Mouse (Mus musculus) bone marrow, adult 2 months (tissue): ENCODE results near the gene Vmn2r84. TPM values are rescaled to one million over a fixed set of nuclear protein-coding genes. Genes with fewer than 3 reads are reported as not detected.

Source experiments
- H3K27ac ChIP-seq: fragments of 200-500 bp; 2 replicates; pipeline ENCODE4 v1.5.1; 2012; ENCODE audit warnings: low read depth, mild to moderate bottlenecking, control low read depth, inconsistent platforms, low read length; ENCODE audit not compliant: control insufficient read depth, poor library complexity, insufficient read depth
- H3K4me1 ChIP-seq: fragments of 200-500 bp; 2 replicates; pipeline ENCODE4 v1.6.1; 2011; ENCODE audit warnings: low read length; ENCODE audit not compliant: control insufficient read depth, insufficient read depth
- H3K4me3 ChIP-seq: fragments of 200-500 bp; replicated peaks from 2 replicates; pipeline ENCODE3; 2011; ENCODE audit warnings: mild to moderate bottlenecking, low read depth, low read length, control low read depth; ENCODE audit not compliant: control insufficient read depth
- CTCF ChIP-seq: fragments of 200-500 bp; IDR thresholded peaks from 2 replicates; pipeline ENCODE4 v1.5.1; 2011; ENCODE audit warnings: low read length, control low read depth; ENCODE audit not compliant: control insufficient read depth, insufficient read depth
- POLR2A ChIP-seq: fragments of 200-500 bp; IDR thresholded peaks from 2 replicates; pipeline ENCODE4 v1.6.1; 2011; ENCODE audit warnings: low read depth, mild to moderate bottlenecking, control low read depth, low read length, borderline replicate concordance; ENCODE audit not compliant: control insufficient read depth
- WGBS: fragments of 180-500 bp; shearing (Covaris S2); methylation state at CpG from one replicate; pipeline ENCODE4 v1.1.7; 2018; 5-methylcytosine and 5-hydroxymethylcytosine counted together
- polyA plus RNA-seq: library from polyadenylated mRNA; stranded (reverse); fragments of >200 nt; gene quantifications from 2 replicates; pipeline ENCODE4 v1.2.4, GENCODE M21; 2011; ENCODE audit warnings: low replicate concordance; ENCODE audit not compliant: missing spikeins, insufficient read depth, insufficient read length

Gene Vmn2r84
- polyA plus RNA-seq, 1 experiment, result not detected

GRCm38 (mm10) chr10:130336385-130336784 lies 57.7 kb downstream of the Vmn2r84 start:
- TF ChIP-seq CTCF, result no peak
- no peak for TF ChIP-seq POLR2A
- no peak overlapping the region for H3K27ac ChIP-seq
- WGBS, result 0% methylated on average over 1 of the region's 1 CpGs
- H3K4me3 ChIP-seq, result no peak overlapping the region
- peaks cover 2% of the 10 kb centered on the region; the same call in 1 of the 2 replicates for H3K4me1 ChIP-seq

- TF ChIP-seq POLR2A (no peak), CTCF (no peak)
- Histone ChIP-seq H3K4me1 (no peaks in the 10 kb centered on the region), H3K27ac (no peak overlapping the region), H3K4me3 (no peak overlapping the region)
- 53% methylated on average over 1 of the region's 1 CpGs for WGBS
These were observed 63.4 kb downstream of the Vmn2r84 start for GRCm38 (mm10) chr10:130330711-130331110.

Other genes starting within 250 kb of the Vmn2r84 start
- gene Olfr825, start 227.6 kb downstream of the Vmn2r84 start, polyA plus RNA-seq, result not detected in 2 replicates
- gene Olfr826, start 210.1 kb downstream of the Vmn2r84 start, polyA plus RNA-seq, result not detected in 2 replicates
- not detected in 2 replicates for gene Olfr827, start 179.9 kb downstream of the Vmn2r84 start, polyA plus RNA-seq
- gene Neurod4, start 114.1 kb downstream of the Vmn2r84 start, polyA plus RNA-seq, result not detected in 2 replicates
- 4.5 and 7.9 TPM in 2 replicates for gene Tespa1, start 71.5 kb downstream of the Vmn2r84 start, polyA plus RNA-seq
- not detected in 2 replicates for gene Vmn2r85, start 35.4 kb upstream of the Vmn2r84 start, polyA plus RNA-seq
- not detected in 2 replicates for gene Vmn2r86, start 61.7 kb upstream of the Vmn2r84 start, polyA plus RNA-seq
- not detected in 2 replicates for gene Vmn2r87, start 103.1 kb upstream of the Vmn2r84 start, polyA plus RNA-seq